Mouse (Mus musculus): ENCODE measurements around the gene Mitf. TPM values are rescaled to one million over a fixed set of nuclear protein-coding genes. Genes with fewer than 3 reads are reported as not detected.

The Mitf gene
- polyA plus RNA-seq, 1 experiment: 10.2 TPM

GRCm38 (mm10) chr6:97826642-97827275, 19.9 kb downstream of the Mitf start:
- TF ChIP-seq POLR2A (IDR thresholded peaks at IDR 0.05; ENCODE audit: borderline replicate concordance, insufficient read depth, low read length): no peak
- no peak for TF ChIP-seq CTCF (IDR thresholded peaks at IDR 0.05; ENCODE audit: borderline replicate concordance, insufficient read depth, low read depth, low read length)
- H3K27ac ChIP-seq (ENCODE audit: insufficient read depth, low read length): no peak overlapping the region
- H3K27me3 ChIP-seq (ENCODE audit: control insufficient read depth, insufficient read depth, low read length): no peaks in the 10 kb centered on the region
- H3K4me3 ChIP-seq (replicated peaks; ENCODE audit: insufficient read depth, low read depth, low read length): no peak overlapping the region
- no peaks in the 10 kb centered on the region for H3K4me1 ChIP-seq (ENCODE audit: control insufficient read depth, insufficient read depth, low read length)
- 94% methylated on average over 7 of the region's 7 CpGs for WGBS
- DNase-seq: no peak

GRCm38 (mm10) chr6:97828021-97828420, 21.2 kb downstream of the Mitf start:
- DNase-seq: no peak
- no peaks in the 10 kb centered on the region for H3K4me1 ChIP-seq (ENCODE audit: control insufficient read depth, insufficient read depth, low read length)
- H3K4me3 ChIP-seq (replicated peaks; ENCODE audit: insufficient read depth, low read depth, low read length): no peak overlapping the region
- H3K27me3 ChIP-seq (ENCODE audit: control insufficient read depth, insufficient read depth, low read length): no peaks in the 10 kb centered on the region
- TF ChIP-seq CTCF (IDR thresholded peaks at IDR 0.05; ENCODE audit: borderline replicate concordance, insufficient read depth, low read depth, low read length) (no peak), POLR2A (IDR thresholded peaks at IDR 0.05; ENCODE audit: borderline replicate concordance, insufficient read depth, low read length) (no peak)
- H3K27ac ChIP-seq (ENCODE audit: insufficient read depth, low read length): no peak overlapping the region
- 78% methylated on average over 3 of the region's 3 CpGs for WGBS

GRCm38 (mm10) chr6:97828822-97829719, 22.2 kb downstream of the Mitf start:
- Histone ChIP-seq H3K27me3 (ENCODE audit: control insufficient read depth, insufficient read depth, low read length) (no peaks in the 10 kb centered on the region), H3K27ac (ENCODE audit: insufficient read depth, low read length) (no peak overlapping the region), H3K4me1 (ENCODE audit: control insufficient read depth, insufficient read depth, low read length) (no peaks in the 10 kb centered on the region), H3K4me3 (replicated peaks; ENCODE audit: insufficient read depth, low read depth, low read length) (no peak overlapping the region)
- TF ChIP-seq CTCF (IDR thresholded peaks at IDR 0.05; ENCODE audit: borderline replicate concordance, insufficient read depth, low read depth, low read length) (no peak), POLR2A (IDR thresholded peaks at IDR 0.05; ENCODE audit: borderline replicate concordance, insufficient read depth, low read length) (no peak)
- WGBS: 68% methylated on average over 13 of the region's 13 CpGs
- DNase-seq: no peak

- H3K27ac ChIP-seq (ENCODE audit: insufficient read depth, low read length): no peak overlapping the region
- H3K4me3 ChIP-seq (replicated peaks; ENCODE audit: insufficient read depth, low read depth, low read length): no peak overlapping the region
- WGBS: 93% methylated on average over 4 of the region's 4 CpGs
- TF ChIP-seq POLR2A (IDR thresholded peaks at IDR 0.05; ENCODE audit: borderline replicate concordance, insufficient read depth, low read length) (no peak), CTCF (IDR thresholded peaks at IDR 0.05; ENCODE audit: borderline replicate concordance, insufficient read depth, low read depth, low read length) (no peak)
- no peak for DNase-seq
- no peaks in the 10 kb centered on the region for H3K27me3 ChIP-seq (ENCODE audit: control insufficient read depth, insufficient read depth, low read length)
- H3K4me1 ChIP-seq (ENCODE audit: control insufficient read depth, insufficient read depth, low read length): no peaks in the 10 kb centered on the region; the same call in 1 of the 2 replicates
Observed at GRCm38 (mm10) chr6:97832501-97832900, 25.6 kb downstream of the Mitf start.

- DNase-seq: no peak
- Histone ChIP-seq H3K4me3 (replicated peaks; ENCODE audit: insufficient read depth, low read depth, low read length) (no peak overlapping the region), H3K27me3 (ENCODE audit: control insufficient read depth, insufficient read depth, low read length) (no peaks in the 10 kb centered on the region), H3K4me1 (ENCODE audit: control insufficient read depth, insufficient read depth, low read length) (peaks cover 10% of the 10 kb centered on the region), H3K27ac (ENCODE audit: insufficient read depth, low read length) (no peak overlapping the region)
- no peak for TF ChIP-seq POLR2A (IDR thresholded peaks at IDR 0.05; ENCODE audit: borderline replicate concordance, insufficient read depth, low read length)
- 61% methylated on average over 7 of the region's 7 CpGs for WGBS
Observed at GRCm38 (mm10) chr6:97836176-97836575, 29.3 kb downstream of the Mitf start.

- Histone ChIP-seq H3K4me3 (replicated peaks; ENCODE audit: insufficient read depth, low read depth, low read length) (no peak overlapping the region), H3K27me3 (ENCODE audit: control insufficient read depth, insufficient read depth, low read length) (no peaks in the 10 kb centered on the region), H3K27ac (ENCODE audit: insufficient read depth, low read length) (no peak overlapping the region), H3K4me1 (ENCODE audit: control insufficient read depth, insufficient read depth, low read length) (peaks cover 10% of the 10 kb centered on the region)
- DNase-seq: peak; percentile 27 to 33
- TF ChIP-seq CTCF (IDR thresholded peaks at IDR 0.05; ENCODE audit: borderline replicate concordance, insufficient read depth, low read depth, low read length): no peak
- no peak for TF ChIP-seq POLR2A (IDR thresholded peaks at IDR 0.05; ENCODE audit: borderline replicate concordance, insufficient read depth, low read length)
Observed at GRCm38 (mm10) chr6:97837711-97838110, 30.9 kb downstream of the Mitf start.

GRCm38 (mm10) chr6:97839568-97839967, 32.7 kb downstream of the Mitf start:
- Histone ChIP-seq H3K27me3 (ENCODE audit: control insufficient read depth, insufficient read depth, low read length) (no peaks in the 10 kb centered on the region), H3K4me3 (replicated peaks; ENCODE audit: insufficient read depth, low read depth, low read length) (no peak overlapping the region), H3K27ac (ENCODE audit: insufficient read depth, low read length) (no peak overlapping the region), H3K4me1 (ENCODE audit: control insufficient read depth, insufficient read depth, low read length) (peaks cover 10% of the 10 kb centered on the region)
- TF ChIP-seq POLR2A (IDR thresholded peaks at IDR 0.05; ENCODE audit: borderline replicate concordance, insufficient read depth, low read length) (no peak), CTCF (IDR thresholded peaks at IDR 0.05; ENCODE audit: borderline replicate concordance, insufficient read depth, low read depth, low read length) (no peak)
- DNase-seq: no peak

GRCm38 (mm10) chr6:97844112-97844511, 37.3 kb downstream of the Mitf start:
- Histone ChIP-seq H3K27ac (ENCODE audit: insufficient read depth, low read length) (no peak overlapping the region), H3K27me3 (ENCODE audit: control insufficient read depth, insufficient read depth, low read length) (no peaks in the 10 kb centered on the region)
- no peak for TF ChIP-seq CTCF (IDR thresholded peaks at IDR 0.05; ENCODE audit: borderline replicate concordance, insufficient read depth, low read depth, low read length)
- no peak for TF ChIP-seq POLR2A (IDR thresholded peaks at IDR 0.05; ENCODE audit: borderline replicate concordance, insufficient read depth, low read length)

More at GRCm38 (mm10) chr6:97844112-97844511, 37.3 kb downstream of the Mitf start:
- no peak for DNase-seq
- 76% methylated on average over 3 of the region's 3 CpGs for WGBS
- H3K4me3 ChIP-seq (replicated peaks; ENCODE audit: insufficient read depth, low read depth, low read length): no peak overlapping the region
- H3K4me1 ChIP-seq (ENCODE audit: control insufficient read depth, insufficient read depth, low read length): no peaks in the 10 kb centered on the region

All from cerebellum, adult 2 months (tissue).